Mouse (Mus musculus) granulocyte monocyte progenitor cell, adult 5-6 weeks (primary cell): ENCODE results near the gene Fbn1. TPM values are rescaled to one million over a fixed set of nuclear protein-coding genes. Genes with fewer than 3 reads are reported as not detected.

Experiments
- ATAC-seq: replicated peaks from 2 replicates; pipeline ENCODE4 v1.8.0; 2016; ENCODE audit warnings: mild to moderate bottlenecking, moderate TSS enrichment, inconsistent platforms; ENCODE audit not compliant: poor library complexity, severe bottlenecking
- total RNA-seq, 2 experiments: library from RNA; stranded (forward) in 1 of 2; stranded (reverse) in 1 of 2; fragments of 200-712, 200-1000 nt in 1 of 2; fragments of >200 nt in 1 of 2; fragmentation: Nextera tagmentation in 1 of 2; gene quantifications; 2 replicates each; pipeline ENCODE4 v1.2.3; 2014 to 2017

Fbn1 gene
- total RNA-seq, 2 experiments from 2014 or later = 0.05 TPM; not detected in 1

DNA sequence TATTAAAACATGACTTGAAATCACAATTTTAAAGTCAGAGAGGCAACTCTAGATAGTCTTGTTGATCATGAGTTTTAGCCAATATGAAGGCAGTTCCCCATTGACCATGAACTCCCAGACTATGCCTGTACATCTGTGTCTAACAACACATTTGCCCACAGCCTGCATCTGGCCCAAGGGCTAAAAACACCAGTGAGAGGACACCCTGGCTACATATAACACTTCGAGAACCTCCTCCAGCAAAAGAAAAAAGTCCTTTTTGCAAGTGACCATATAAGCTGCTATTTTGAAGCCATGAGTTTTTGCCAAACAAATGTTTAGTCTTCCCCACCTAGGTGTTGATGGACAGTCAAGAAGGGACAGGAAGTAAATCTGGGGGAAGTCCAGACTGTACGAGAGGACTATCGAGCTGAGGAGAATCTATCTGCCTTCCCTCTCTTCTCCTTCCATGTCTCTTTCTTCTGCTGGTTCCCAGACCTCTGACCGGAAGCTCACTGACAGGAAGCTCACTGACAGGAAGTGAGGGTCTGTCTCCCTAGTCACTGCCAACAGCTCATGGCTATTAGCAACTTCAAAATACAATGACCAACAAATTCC lies 103.2 kb downstream of the Fbn1 start:
- no peak for ATAC-seq

DNA sequence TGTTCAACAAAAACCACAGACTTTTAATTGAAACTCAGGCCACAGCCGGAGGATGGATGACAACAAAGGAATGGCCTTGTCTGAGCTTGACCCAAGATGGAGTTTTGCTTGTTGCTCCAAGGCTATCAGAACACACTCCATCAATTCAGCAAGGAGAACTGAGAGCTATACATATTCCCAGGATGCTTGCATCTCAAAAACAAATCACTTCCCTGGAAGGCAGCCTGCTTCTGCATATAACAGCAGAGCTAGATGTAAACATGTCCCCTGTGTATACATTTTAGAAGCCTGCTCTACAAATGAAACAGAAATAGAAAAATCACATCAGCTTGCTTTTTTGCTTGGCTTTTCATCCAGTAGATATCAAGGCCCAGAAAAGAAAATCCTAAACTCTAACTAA lies 105.5 kb downstream of the Fbn1 start:
- ATAC-seq = no peak

DNA sequence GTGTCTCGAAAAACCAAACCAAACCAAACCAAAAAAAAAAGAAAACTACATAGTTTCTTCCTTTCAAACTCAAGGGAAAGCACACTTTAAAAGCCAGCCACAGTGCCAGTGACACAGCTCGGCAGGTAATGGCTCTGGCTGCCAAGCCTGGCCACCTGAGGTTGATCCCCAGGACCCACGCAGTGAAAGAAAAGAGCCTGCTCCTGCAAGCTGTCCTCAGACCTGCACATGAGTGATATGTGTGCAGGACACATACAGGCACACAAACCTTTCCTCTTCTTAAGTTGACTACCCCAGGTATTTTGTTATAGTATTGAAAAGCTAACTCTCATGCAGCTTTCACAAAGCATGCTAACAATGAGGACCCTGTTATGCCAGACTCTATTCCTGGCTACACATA lies 107.7 kb downstream of the Fbn1 start:
- no peak for ATAC-seq

DNA sequence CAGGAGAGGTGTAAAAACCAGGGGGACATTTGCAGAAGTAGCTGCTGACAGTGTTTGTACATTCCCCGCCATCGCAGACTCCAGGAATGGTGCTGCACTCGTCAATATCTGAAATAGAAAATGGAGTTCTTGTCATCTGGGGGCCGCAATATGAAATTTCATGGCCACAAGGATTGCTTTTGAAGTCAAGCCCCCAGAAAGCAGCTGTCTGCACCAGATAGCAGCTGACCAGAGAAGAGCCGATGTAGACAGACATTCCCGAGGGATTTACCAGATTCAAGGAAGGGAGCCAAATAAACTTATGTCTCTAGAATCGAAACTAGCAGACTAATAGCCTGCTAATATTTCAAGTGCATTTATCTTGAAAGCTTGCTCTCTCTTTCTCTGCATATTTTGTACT lies 110.0 kb downstream of the Fbn1 start:
- no peak for ATAC-seq

DNA sequence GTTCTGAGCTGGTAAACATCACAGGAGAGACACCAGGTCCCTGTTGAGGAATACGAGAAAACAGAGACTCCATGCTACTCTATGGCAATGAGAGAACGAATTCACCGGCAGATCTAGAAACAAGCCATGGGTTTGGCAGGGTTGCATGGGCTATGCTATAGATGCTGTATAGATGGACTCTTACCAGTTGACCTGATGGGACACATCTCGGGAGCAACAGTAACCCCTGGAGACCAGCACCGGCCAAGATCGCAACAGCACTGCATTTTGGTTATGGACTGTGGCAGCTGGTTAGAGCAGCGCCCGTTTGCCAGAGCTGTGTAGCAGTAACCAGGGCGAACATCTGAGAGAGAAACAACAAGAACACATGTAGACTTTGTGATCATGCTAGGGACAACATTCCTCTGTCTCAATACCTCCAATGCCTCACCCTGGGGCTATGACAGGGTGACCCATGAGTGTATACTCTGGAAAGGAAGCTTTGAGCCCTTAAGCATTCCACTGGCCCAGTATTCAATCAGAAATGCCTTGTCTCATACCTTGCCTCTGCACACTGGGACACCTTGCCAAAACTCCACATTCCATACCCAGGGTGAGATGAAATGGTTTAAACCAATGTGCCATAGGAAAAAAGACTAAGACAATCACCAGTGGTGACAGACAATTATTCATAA lies 113.2 kb downstream of the Fbn1 start:
- no peak for ATAC-seq

DNA sequence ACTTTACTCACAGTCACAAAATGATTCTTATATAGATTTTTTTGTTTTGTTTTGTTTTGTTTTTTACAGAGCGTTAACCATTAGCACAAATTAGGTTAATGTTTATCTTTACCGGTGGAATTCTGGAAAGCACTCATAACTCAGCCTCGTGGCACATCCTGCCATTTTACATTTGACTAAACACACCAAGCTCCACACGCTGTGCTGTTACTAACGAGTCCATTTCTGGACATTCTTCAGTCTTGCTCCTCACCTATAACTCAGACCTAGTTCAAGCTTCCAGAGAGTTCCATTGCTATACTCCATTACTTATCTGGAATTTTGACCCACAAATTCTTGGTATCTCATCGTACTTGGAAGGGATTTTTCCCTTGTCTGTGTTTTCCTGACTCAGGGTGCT lies 116.2 kb downstream of the Fbn1 start:
- no peak for ATAC-seq

DNA sequence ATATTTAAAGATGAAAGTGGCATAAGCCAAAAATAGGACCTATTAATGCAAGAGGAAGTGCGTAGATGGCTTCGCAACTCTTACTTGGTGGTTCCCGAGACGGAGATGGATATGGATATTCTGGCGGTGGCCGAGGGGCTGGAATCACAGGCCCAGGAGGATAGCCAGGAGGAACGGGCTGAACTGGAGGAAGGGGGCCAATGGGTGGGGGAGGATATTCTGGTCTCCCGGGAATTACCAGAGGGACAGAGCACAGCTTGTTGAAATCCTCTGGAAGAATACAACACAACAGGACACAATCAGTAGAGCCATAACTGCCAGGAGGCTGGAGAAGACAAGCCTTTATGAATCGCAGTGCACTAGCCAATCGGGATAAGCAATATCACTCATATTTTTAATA lies 118.0 kb downstream of the Fbn1 start:
- ATAC-seq = no peak; the same call in 1 of the 2 replicates

DNA sequence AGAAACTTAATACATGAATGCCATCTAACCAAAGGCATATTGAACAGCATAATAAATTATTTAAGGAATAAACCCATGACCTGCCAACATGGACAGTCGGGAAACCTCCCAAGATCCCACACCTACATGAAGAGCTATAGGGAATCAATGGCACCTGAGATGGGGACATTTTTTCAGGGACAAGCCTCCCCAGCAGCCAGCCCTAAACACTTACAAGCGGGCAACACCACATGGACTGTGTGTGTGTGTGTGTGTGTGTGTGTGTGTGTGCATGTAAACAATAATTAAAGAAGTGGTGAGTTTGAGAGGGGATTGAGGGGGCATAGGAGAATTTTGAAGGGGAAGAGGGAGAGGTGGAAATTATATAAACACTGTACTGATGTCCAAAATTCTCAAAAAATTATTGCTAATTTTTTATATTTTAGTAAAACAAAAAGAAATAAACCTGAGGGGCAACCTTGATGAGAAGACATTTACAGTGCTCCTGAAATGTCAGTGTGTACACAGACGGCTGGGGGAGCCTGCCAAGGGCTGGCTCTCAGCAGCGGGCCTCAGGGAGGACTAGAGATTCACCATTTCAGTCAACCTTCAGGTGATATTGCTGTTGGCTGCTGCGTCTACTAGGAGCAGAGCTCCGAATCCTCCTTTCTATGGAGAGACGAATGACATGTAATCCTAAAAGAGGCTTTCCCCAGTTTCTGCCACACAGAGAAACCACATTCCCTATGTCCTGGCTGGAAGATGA lies 121.4 kb downstream of the Fbn1 start:
- ATAC-seq = no peak

DNA sequence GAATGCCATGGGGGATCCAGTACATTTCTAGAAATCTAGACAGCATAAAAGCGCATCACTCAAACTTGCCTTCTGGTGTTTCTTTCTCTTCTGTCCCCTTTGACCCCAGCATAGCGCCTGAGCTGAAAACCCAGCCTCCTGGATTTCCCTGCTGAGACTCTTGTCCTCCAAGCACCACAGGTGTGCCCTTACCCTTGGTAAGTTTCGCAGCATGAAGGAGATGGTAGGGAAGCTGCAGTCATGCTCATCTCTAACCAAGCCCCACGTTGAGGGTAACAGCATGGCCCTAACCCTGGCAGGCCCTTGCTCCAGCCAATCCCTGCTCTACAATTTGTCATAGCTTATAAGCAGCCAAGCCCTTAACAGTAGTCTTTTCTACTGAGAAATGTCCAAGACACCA lies 122.9 kb downstream of the Fbn1 start:
- no peak for ATAC-seq

DNA sequence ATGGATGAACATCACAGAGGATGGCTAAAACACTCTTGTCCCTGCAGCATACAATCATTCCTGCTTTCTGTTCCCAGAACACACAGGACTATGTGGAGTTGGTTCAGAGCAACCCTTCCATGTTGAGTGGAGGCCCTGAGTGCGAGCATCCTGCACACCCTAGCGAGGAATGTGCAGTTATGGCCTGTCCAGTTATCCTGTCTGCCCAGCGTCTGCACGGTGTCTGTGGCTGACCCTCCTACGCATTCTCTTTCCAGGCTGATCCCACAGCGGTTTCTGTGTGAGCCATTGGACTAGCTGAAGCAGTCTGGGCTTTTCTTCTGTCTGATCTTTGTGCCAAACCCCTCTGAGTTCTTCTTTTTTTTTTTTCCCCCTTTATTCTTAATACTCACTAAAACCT lies 123.4 kb downstream of the Fbn1 start:
- ATAC-seq = no peak

DNA sequence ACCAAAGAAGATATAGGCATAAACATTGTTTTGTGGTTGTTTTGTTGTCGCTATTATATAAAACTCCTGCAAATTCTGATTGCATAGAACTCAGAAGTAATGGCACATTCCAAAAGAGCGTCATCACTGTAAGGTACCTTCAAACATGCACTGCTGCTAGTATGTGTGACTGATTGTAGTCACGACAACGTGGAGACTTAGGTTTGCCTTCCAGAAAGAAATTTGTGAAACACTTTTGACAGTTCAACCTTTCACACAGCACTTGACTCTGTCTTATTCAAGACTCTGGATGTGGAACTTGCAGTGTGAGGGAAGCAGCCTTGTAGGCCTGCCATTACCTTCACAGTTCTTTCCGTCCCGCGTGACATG lies 124.5 kb downstream of the Fbn1 start:
- no peak for ATAC-seq

DNA sequence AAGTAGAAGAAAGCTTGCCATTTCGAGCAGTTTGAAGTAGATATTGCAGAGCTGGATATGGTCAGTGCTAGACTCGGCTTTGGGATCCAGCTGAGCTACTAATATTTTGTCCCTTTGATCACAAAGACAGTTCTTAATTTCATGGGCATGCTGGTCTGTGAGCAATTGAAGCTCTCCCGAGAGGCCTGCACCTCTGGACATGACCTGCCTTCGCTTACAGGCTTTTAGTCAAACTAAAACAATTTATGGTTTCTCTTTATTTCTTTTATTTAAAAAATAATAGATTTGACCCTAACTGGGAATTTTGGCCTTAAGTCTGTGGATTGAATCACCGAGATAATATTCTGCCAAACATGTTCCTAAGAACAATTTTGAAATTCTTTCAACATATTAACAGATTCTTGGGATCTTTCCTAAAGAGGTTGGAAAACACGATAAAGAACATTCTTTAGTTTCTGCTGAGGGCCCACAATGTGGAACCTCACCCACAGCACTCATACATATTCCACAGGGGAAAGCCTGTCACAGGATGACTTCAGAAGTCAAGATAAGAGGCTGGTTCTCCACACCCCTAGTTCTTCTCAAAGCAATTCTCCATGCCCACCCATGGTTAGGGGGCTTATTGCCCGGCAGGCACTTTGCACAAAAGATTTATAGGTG lies 125.0 kb downstream of the Fbn1 start:
- ATAC-seq = no peak

DNA sequence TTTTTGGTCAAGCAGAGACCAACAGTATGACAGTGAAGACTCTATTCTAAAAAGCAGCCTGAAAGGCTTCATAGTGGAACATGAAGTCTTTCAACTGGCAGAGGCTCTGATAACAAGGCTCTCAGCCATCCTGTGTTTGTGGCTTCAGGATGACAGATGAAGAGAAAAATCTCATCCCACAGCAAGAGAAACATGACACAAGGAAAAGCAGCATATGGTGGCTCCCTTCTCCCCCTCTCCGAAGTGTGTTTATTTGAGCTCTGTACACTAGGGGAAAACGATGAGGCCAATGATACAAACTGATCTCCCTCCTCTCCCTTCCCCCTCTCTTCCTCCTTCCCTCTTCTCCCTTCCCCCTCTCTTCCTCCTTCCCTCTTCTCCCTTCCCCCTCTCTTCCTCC lies 127.7 kb downstream of the Fbn1 start:
- no peak for ATAC-seq

DNA sequence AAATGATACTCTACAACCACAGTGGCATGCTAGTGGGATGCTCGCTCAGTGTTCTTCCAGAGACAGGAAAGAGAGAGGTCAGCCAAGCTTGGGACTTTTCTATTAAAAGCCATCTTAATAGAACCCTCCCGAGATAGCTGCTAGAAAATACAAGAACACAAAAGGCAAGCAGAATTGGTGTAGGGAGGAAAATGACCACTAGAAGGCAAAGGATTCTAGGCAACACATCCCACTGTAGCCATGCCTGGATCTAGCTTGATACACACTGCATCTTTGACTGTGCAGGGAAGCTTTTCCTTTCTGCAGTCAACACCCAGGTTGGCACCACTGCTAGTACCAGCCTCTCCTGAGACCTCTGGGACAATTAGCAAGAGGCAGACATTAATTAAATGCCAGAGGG lies 128.6 kb downstream of the Fbn1 start:
- ATAC-seq = no peak

DNA sequence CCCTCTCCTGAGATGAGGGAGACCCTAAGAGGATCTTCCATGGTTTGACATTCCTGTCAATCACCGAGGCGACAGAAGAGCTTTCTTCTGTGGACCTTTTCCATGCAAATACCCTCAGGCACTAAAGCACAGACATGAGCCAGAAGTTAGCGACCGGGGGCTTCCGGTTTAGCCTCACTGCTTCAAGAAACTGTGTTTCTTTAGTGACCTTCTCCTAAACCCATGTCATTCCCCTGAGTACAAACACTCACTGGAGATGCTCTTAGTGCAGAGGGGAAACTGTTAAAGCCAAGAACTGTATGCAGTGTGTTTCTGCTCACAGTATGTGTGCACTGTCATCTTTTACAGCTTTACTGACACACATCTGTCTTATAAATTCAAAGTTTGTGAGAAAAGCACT lies 131.9 kb downstream of the Fbn1 start:
- no peak for ATAC-seq

DNA sequence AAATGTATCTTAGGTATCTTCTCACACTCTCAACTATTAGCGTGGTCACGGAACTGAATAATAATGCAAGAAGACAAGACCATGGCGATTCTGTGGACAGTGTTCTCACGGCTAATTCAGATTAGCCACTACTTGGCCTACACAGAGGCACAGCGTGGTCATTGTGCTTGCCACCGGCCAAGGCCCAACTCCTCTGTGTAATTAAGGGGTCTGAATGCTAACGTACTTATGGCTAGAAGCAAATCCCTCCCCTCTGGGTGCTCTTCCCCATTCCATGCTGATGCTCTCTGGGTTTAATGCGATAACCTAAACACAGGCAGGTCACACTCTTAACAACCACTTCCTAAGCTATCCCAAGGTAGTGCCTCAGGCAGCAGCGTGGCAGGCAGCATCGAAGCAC lies 132.5 kb downstream of the Fbn1 start:
- ATAC-seq = no peak

DNA sequence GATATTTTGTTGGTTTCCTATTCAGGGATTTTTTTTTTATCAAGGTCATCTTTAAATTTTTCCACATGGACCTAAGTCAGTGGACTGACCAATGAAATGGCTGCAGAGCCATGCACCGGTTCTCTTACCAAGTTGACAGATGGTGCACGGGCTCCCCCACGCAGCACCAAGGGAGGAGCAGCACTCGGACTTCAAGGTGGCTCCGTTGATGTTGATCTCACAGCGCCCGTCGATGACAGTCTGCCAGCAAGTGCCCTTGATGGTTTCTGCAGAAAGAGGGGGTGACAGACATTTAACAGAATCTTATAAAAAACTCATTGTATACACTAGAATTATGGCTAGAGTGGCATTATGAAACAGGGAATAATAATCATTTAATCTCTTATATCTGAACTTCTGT lies 138.1 kb downstream of the Fbn1 start:
- no peak for ATAC-seq

DNA sequence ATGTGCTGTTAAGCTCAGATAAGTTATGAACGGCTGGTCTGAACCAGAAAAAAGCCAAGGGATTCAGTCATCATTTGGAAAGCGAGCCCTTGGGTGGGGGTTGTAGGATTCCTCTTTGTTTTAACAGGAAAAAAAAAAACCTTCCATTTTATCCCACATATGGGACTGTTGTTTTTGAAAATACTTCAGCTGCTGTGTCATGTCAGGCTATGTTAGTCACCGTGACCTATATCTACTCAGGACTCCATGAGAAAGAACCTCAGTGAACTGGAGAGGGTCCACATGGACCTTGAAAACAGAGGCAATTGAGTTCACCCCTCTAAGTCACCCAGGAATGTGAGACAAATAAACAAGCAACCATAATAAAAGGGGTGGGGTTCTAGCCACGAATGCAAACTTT lies 139.2 kb downstream of the Fbn1 start:
- ATAC-seq = no peak

DNA sequence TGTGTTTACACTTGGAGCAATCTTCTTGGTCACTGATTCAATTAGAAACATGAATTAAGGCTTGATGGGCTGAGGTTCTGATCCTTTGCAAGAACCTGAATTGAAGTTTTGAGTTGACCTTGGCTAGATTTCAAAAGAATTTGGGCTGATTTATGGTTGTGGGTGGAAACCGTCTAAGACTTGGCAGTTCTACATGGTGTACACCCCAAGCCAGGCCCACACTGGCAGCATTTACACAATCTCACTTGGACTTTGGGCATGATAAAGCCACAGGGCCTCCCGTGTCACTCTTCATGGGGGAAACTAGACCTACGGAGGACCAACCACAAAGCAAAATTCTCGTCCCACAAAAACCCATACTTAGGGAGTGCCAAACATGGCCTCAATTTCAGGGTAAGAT lies 146.1 kb downstream of the Fbn1 start:
- ATAC-seq = peak; percentile 62

DNA sequence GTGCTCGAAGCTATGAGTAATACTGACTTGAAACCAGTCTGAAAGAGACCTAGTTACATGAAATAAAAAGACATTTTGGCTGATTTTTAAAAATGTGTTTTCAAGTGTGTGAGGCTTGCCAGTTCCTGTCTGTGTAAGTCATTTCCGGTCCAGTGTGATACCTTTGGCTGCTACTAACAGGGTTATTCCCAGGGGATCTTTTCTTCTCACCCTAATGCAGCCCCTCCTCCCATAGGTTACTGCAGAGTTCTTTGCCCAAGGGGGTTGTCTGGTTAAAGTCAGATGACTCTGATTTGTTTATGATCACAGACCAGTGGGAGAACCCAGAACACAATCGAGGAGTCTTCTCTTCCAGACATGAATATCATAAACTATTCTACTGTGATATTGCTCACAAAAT lies 151.3 kb downstream of the Fbn1 start:
- no peak for ATAC-seq

DNA sequence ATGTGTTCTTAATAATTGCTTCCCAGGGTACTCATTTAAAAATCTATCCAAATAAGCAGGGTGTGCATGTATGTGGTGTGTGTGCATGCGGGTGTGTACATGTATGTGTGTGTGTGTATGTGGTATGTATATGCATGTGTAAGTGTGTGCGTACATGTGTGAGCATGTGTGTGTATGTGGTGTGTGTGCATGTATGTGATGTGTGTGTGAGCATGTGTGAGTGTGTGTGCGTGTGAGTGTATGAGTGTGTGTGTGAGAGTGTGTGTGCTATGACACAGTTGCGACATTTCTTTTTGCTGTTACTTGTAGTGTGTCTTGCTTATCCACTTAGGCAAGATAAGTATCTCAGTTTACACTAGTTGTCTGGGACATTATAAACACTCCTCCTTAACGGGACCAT lies 151.7 kb downstream of the Fbn1 start:
- ATAC-seq = no peak
